Mouse (Mus musculus) hindbrain, embryonic 14.5 days (tissue): ENCODE results near the gene Dnmt3c. TPM values are rescaled to one million over a fixed set of nuclear protein-coding genes. Genes with fewer than 3 reads are reported as not detected.

Source experiments
- ATAC-seq: fragments of 200-750 bp; cut with Nextera tagmentation; 2 replicates; pipeline ENCODE4 v1.8.0; 2017; ENCODE audit warnings: moderate number of reproducible peaks, mild to moderate bottlenecking, moderate TSS enrichment, moderate library complexity; ENCODE audit not compliant: low FRiP score
- DNase-seq: peaks from one replicate; pipeline ENCODE4 v3.0.0-alpha.2; 2015; ENCODE audit warnings: low spot score
- H3K27ac ChIP-seq: fragments of 300-500 bp; sonication (generic); 2 replicates; pipeline ENCODE4 v1.5.1; 2014; ENCODE audit warnings: mild to moderate bottlenecking, moderate library complexity
- H3K27me3 ChIP-seq: fragments of 300-500 bp; sonication (generic); 2 replicates; pipeline ENCODE4 v1.6.1; 2014; ENCODE audit warnings: mild to moderate bottlenecking, low read length, mixed read lengths; ENCODE audit not compliant: control insufficient read depth, insufficient read depth
- H3K36me3 ChIP-seq: fragments of 300-500 bp; sonication (generic); replicated peaks from 2 replicates; pipeline ENCODE4 v1.6.1; 2014; ENCODE audit not compliant: control insufficient read depth, insufficient read depth
- H3K4me1 ChIP-seq: fragments of 300-500 bp; sonication (generic); replicated peaks from 2 replicates; pipeline ENCODE4 v1.6.1; 2014; ENCODE audit warnings: antibody characterized with exemption, low read length, mixed read lengths; ENCODE audit not compliant: control insufficient read depth, insufficient read depth
- H3K4me2 ChIP-seq: fragments of 300-500 bp; sonication (generic); replicated peaks from 2 replicates; pipeline ENCODE4 v1.6.1; 2014; ENCODE audit warnings: mild to moderate bottlenecking, moderate library complexity
- H3K4me3 ChIP-seq: fragments of 300-500 bp; sonication (generic); replicated peaks from 2 replicates; pipeline ENCODE4 v1.5.1; 2014; ENCODE audit warnings: mild to moderate bottlenecking, low read length
- H3K9ac ChIP-seq: fragments of 300-500 bp; sonication (generic); 2 replicates; pipeline ENCODE4 v1.6.1; 2014
- H3K9me3 ChIP-seq: fragments of 300-500 bp; sonication (generic); 2 replicates; pipeline ENCODE4 v1.6.1; 2016; ENCODE audit warnings: low read length; ENCODE audit not compliant: control insufficient read depth
- WGBS: fragments of 180-500 bp; shearing (Covaris S2); extraction: QIAGEN DNeasy Blood & Tissue Kit; methylation state at CpG from one replicate; pipeline ENCODE4 v1.1.7; 2014; 5-methylcytosine and 5-hydroxymethylcytosine counted together
- polyA plus RNA-seq: library from polyadenylated mRNA; unstranded; fragments of >200 nt; fragmentation: Nextera tagmentation; extraction: Ambion mirVana; gene quantifications from 2 replicates; pipeline ENCODE4 v1.2.1, GENCODE M21; 2014

Gene Dnmt3c
- polyA plus RNA-seq, 1 experiment from 2014 or later, result 0.12 TPM

- H3K27ac ChIP-seq, result peak within 1 kb of the TSS; percentile 98
- H3K36me3 ChIP-seq, result no peaks in the 10 kb centered on the region; the same call in 1 of the 2 replicates
- ATAC-seq, result peak; percentile 99
- H3K9me3 ChIP-seq, result no peaks in the 10 kb centered on the region
- peaks cover 31% of the 10 kb centered on the region for H3K4me1 ChIP-seq
- H3K4me2 ChIP-seq, result peak within 1 kb of the TSS; percentile 78
- peak within 1 kb of the TSS; percentile 80 for H3K9ac ChIP-seq
- peak within 1 kb of the TSS; percentile 78 for H3K4me3 ChIP-seq
- WGBS, result 11% methylated on average over 55 of the region's 58 CpGs
- peak; percentile 99 for DNase-seq
- H3K27me3 ChIP-seq, result no peaks in the 10 kb centered on the region
Observed at GRCm38 (mm10) chr2:153740500-153741436, 44.3 kb downstream of the Dnmt3c start, which contains the start of gene Mapre1. Mapre1 (plus strand) TSS chr2:153741274.

DNA sequence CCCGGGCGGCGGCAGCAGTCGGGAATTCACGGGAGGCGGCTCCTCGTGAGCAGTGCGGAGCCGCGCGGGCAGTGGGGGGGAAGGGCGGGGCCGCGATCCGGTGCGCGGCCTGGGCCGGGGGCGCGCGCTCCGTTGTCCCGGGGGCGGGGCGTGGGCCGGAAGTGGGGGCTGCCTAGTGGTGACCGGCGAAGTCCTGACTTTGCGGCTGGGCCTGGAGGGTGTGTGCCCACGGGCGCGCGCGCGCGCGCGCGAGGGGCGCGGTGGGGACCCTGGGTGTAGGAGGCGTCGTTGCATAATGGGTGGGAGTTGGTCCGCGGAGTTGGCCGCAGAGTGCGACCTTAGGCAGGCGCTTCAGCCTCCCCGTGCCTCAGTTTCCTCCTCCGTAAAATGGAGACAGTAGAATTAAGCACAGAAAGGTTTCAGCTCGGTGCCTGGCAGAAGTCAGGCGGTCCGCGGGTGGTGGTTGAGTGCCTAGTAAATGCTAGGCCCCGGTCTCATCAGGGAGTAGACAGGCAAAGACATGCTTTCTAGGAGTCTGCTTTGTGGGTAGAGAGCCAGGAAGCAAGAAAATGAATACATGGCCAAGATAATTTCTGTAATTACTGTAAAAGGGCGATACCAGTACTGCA, 45.1 kb downstream of the Dnmt3c start:
- Histone ChIP-seq H3K4me2 (peak overlapping the region; percentile 78), H3K9ac (peak overlapping the region; percentile 80), H3K27me3 (no peaks in the 10 kb centered on the region), H3K9me3 (no peaks in the 10 kb centered on the region), H3K36me3 (peaks cover 1% of the 10 kb centered on the region), H3K27ac (peak overlapping the region; percentile 98), H3K4me3 (peak overlapping the region; percentile 78), H3K4me1 (peaks cover 34% of the 10 kb centered on the region)
- under 1% methylated on average over 49 of the region's 56 CpGs for WGBS
- peak; percentile 70 for DNase-seq
- peak; percentile 85 for ATAC-seq

DNA sequence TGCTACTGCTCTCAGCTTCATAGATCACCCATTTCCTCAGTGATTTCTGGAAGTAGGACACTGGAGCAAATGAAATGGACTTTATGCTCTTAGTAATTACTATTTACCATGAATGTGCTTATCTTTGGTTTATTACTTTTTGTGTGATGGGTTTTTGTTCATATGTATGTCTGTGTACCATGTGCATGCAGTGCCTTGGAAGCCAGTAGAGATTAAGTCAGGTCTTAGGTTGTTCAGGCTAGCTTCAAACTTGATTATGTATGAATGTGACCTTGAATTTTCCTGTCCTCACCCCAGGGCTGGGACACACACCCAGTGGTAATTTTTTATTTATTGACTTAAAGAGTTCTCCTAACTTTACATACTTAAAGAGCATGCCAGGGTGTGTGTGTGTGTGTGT, 51.5 kb downstream of the Dnmt3c start:
- peaks cover 12% of the 10 kb centered on the region for H3K36me3 ChIP-seq
- no peak overlapping the region for H3K4me2 ChIP-seq
- DNase-seq, result no peak
- H3K4me1 ChIP-seq, result peaks cover 25% of the 10 kb centered on the region
- H3K9me3 ChIP-seq, result no peaks in the 10 kb centered on the region
- H3K27me3 ChIP-seq, result no peaks in the 10 kb centered on the region
- no peak overlapping the region for H3K9ac ChIP-seq
- no peak overlapping the region for H3K4me3 ChIP-seq
- ATAC-seq, result no peak
- H3K27ac ChIP-seq, result no peak overlapping the region

DNA sequence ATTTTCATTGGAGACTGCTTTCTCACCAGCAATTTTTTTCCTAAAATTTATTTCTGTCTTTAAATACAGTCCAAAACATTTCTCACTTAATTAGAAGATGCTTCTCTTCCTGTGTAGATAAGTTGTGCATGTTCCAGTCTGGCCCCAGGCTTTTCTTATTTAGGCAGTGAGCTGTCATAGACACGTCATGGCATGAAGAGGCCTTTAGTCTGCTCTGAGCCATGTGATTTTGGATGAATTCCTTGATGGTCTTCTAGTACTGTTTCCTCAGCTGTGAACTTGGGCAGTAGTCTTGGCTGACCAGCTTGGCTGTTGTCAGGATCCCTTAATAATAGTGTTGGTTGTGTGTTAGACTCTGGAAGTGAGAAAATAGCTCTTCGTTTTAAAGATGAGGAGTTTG, 53.9 kb downstream of the Dnmt3c start:
- H3K4me2 ChIP-seq, result no peak overlapping the region
- DNase-seq (no peak), ATAC-seq (no peak)
- no peaks in the 10 kb centered on the region for H3K27me3 ChIP-seq
- no peak overlapping the region for H3K9ac ChIP-seq
- peaks cover 7% of the 10 kb centered on the region for H3K4me1 ChIP-seq
- no peaks in the 10 kb centered on the region for H3K9me3 ChIP-seq
- no peak overlapping the region for H3K27ac ChIP-seq
- 81% methylated on average over 2 of the region's 2 CpGs for WGBS
- H3K36me3 ChIP-seq, result peaks cover 12% of the 10 kb centered on the region
- H3K4me3 ChIP-seq, result no peak overlapping the region

- DNase-seq (no peak), ATAC-seq (no peak)
- H3K27me3 ChIP-seq, result no peaks in the 10 kb centered on the region
- no peaks in the 10 kb centered on the region for H3K4me1 ChIP-seq
- H3K9ac ChIP-seq, result no peak overlapping the region
- 95% methylated on average over 5 of the region's 5 CpGs for WGBS
- H3K4me3 ChIP-seq, result no peak overlapping the region
- peaks cover 98% of the 10 kb centered on the region for H3K36me3 ChIP-seq
- no peak overlapping the region for H3K27ac ChIP-seq
- H3K4me2 ChIP-seq, result no peak overlapping the region
- H3K9me3 ChIP-seq, result no peaks in the 10 kb centered on the region
Observed at GRCm38 (mm10) chr2:153762121-153762520, 65.7 kb downstream of the Dnmt3c start.

GRCm38 (mm10) chr2:153767484-153767883, 71.0 kb downstream of the Dnmt3c start:
- DNase-seq (no peak), ATAC-seq (no peak)
- no peak overlapping the region for H3K4me3 ChIP-seq
- H3K4me2 ChIP-seq, result no peak overlapping the region
- no peaks in the 10 kb centered on the region for H3K9me3 ChIP-seq
- H3K27ac ChIP-seq, result no peak overlapping the region
- H3K27me3 ChIP-seq, result no peaks in the 10 kb centered on the region
- H3K9ac ChIP-seq, result no peak overlapping the region
- WGBS, result 70% methylated on average over 6 of the region's 6 CpGs
- H3K4me1 ChIP-seq, result no peaks in the 10 kb centered on the region
- peaks cover 87% of the 10 kb centered on the region for H3K36me3 ChIP-seq

DNA sequence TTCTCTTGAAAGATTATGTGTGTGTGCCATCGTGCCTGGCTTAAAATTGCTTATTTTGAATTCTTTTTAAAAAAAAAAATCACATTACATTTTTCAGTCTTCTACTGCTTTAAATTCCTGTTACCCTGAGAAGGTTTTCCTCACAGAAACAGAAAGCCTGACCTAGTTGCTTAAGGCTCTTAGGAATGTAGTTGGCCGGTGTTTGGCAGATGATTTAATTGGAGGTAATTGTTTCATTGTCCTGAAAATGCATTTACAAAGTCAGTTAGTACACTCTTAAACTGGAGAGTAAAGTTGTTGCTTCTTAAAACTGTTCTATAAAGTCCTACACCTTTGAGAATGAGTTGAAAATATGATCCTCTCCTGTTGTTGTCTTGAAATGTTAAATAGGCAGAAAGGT, 72.4 kb downstream of the Dnmt3c start:
- Histone ChIP-seq H3K9ac (no peak overlapping the region), H3K4me3 (no peak overlapping the region), H3K4me1 (no peaks in the 10 kb centered on the region), H3K4me2 (no peak overlapping the region), H3K27ac (no peak overlapping the region), H3K36me3 (peaks cover 76% of the 10 kb centered on the region), H3K9me3 (0 out of 2 replicates have a peak, but pooled peaks cover 3% of the 10 kb centered on the region), H3K27me3 (no peaks in the 10 kb centered on the region)
- ATAC-seq, result no peak
- no peak for DNase-seq
- 90% methylated on average over 2 of the region's 2 CpGs for WGBS

DNA sequence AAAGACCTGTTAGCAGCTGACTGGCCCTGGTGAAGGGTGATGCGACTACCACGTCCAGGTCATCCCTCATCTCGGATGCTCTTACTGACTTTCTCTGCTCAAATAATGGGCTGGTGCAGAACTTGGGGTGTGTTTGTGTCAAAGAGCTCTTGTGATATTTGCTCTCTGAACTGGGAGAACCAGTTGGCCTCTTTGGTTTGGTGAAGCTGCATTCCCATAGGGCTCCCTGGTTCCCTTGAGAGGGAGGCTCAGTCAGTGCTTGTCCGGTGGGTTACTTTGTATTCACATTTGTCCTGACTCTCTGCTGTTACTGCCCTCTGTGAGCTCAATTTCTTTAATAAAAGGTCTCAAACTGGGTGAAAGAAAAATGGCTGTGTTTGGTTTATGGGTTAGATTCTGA, 76.5 kb downstream of the Dnmt3c start:
- no peak overlapping the region for H3K27ac ChIP-seq
- DNase-seq, result no peak
- H3K9me3 ChIP-seq, result 0 out of 2 replicates have a peak, but pooled peaks cover 4% of the 10 kb centered on the region
- no peak overlapping the region for H3K4me3 ChIP-seq
- no peaks in the 10 kb centered on the region for H3K4me1 ChIP-seq
- H3K36me3 ChIP-seq, result peaks cover 41% of the 10 kb centered on the region
- H3K9ac ChIP-seq, result no peak overlapping the region
- no peak for ATAC-seq
- H3K4me2 ChIP-seq, result no peak overlapping the region
- over 99% methylated on average over 4 of the region's 4 CpGs for WGBS
- no peaks in the 10 kb centered on the region for H3K27me3 ChIP-seq

DNA sequence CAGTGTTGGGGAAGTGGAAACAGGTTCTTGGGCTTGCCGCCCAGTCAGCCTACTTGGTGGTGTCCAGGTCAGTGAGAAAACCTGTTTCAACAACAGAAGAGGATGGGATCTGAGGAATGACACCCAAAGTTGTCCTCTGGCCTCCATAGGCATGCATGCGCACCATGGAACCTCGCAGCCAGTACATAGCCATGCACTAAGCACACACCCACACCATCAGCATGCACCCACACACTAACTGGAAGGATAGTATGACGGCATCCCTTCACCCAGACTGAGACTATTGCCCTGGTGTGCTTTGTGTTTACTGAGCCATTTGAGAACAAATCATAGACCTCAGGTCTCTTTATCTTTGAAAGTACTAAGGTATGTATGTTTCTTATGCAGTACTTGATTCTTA, 79.0 kb downstream of the Dnmt3c start:
- Histone ChIP-seq H3K9me3 (0 out of 2 replicates have a peak, but pooled peaks cover 4% of the 10 kb centered on the region), H3K4me2 (no peak overlapping the region), H3K4me3 (no peak overlapping the region), H3K36me3 (peaks cover 16% of the 10 kb centered on the region), H3K4me1 (peaks cover 5% of the 10 kb centered on the region; the same call in 1 of the 2 replicates), H3K9ac (no peak overlapping the region), H3K27ac (no peak overlapping the region), H3K27me3 (no peaks in the 10 kb centered on the region)
- WGBS, result 96% methylated on average over 4 of the region's 4 CpGs
- ATAC-seq (no peak), DNase-seq (no peak)
